Mouse (Mus musculus) G1E-ER4 (cell line): ENCODE measurements around the gene Tnfrsf21. TPM values are rescaled to one million over a fixed set of nuclear protein-coding genes. Genes with fewer than 3 reads are reported as not detected.

Experiments
- GATA1 ChIP-seq: IDR thresholded peaks from one replicate; pipeline ENCODE4 v1.8.0; 2012; ENCODE audit warnings: low read length, inconsistent platforms
- polyA plus RNA-seq: library from polyadenylated mRNA; stranded (reverse); fragments of >175 nt; gene quantifications from 2 replicates; pipeline ENCODE4 v1.2.3, GENCODE M21; 2012

Gene Tnfrsf21
- polyA plus RNA-seq, 1 experiment = not detected

- no peak for TF ChIP-seq GATA1
Measured at GRCm38 (mm10) chr17:43090948-43091724, 74.8 kb downstream of the Tnfrsf21 start.

- no peak for TF ChIP-seq GATA1
Measured at GRCm38 (mm10) chr17:43092280-43092995, 76.1 kb downstream of the Tnfrsf21 start.

DNA sequence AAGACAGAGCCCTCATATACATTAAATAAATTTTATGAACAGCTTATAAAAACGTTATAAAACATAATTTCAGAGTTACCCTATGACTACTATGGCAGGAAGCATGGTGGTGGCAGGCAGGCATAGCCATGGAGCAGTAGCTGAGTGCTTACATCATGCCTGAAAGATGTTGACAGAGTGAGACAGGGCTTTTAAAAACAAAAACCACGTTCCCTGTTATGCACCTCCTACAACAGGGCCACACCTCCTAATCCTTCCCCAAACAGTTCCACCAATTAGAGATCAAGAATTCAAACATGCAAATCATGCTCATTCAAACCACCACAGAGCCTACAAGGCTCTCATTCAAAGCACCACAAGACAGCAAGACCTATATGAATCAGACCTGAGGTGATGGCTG is 77.9 kb downstream of the Tnfrsf21 start:
- no peak for TF ChIP-seq GATA1

DNA sequence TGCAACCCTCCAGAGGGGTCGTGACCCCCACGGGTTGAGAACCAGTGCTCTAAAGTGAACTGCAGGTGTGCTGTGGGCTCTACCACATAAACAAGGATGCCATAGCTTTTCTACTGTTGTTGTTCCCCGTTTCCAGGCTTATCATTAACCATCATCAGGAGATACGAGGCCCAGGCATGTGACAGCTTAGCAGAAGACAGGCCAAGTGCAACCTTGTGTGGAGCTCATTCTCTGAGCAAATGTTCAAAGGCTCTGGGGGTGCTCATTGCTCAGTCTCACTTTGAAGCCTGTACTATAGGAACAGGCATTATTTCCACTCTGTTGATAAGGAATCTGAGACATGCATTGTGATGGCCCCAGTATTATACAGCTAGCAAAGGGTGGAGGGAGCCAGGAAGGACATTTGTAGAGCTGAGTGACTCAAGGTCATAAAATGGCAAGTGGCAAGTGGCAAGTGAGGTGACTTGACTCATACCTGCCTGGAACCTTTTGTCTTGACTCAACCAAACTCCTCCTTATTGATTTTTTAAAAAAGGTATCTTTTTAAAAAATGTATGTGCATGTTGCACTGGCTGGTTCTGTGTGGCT is 80.8 kb downstream of the Tnfrsf21 start:
- TF ChIP-seq GATA1 = no peak

- TF ChIP-seq GATA1 = no peak
Measured at GRCm38 (mm10) chr17:43106108-43106507, 89.8 kb downstream of the Tnfrsf21 start.

GRCm38 (mm10) chr17:43107338-43107737 is 91.0 kb downstream of the Tnfrsf21 start:
- no peak for TF ChIP-seq GATA1

GRCm38 (mm10) chr17:43109501-43109900 is 93.1 kb downstream of the Tnfrsf21 start:
- no peak for TF ChIP-seq GATA1

GRCm38 (mm10) chr17:43110168-43110885 is 94.0 kb downstream of the Tnfrsf21 start:
- no peak for TF ChIP-seq GATA1

DNA sequence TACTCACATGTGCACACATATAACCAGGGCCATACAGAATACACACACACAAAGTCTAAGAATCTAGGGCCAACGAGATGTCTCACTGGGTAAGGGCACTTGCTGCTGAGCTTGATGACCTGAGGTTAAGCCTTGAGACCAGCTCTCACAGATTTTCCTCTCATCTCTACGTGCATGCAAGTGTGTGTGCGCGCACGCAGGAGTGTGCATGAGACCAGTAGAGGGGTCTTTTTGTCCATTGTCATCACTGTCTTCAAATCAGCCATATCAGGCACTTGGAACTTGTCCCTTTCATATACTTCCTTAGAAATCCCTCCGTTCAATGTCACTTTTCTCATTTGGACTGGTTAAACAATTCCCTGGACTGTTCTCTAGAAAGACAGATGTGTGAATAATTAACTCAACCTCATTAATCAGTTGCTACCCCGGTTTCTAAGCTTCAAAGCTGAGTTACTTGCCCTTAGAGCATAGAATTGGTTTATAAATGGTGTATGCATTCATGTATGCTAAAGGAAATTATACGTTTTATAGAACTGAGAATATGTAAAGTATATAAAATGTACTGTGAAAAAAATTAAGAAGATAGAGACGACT is 97.1 kb downstream of the Tnfrsf21 start:
- no peak for TF ChIP-seq GATA1

GRCm38 (mm10) chr17:43114086-43114581 is 97.8 kb downstream of the Tnfrsf21 start:
- TF ChIP-seq GATA1 = no peak

DNA sequence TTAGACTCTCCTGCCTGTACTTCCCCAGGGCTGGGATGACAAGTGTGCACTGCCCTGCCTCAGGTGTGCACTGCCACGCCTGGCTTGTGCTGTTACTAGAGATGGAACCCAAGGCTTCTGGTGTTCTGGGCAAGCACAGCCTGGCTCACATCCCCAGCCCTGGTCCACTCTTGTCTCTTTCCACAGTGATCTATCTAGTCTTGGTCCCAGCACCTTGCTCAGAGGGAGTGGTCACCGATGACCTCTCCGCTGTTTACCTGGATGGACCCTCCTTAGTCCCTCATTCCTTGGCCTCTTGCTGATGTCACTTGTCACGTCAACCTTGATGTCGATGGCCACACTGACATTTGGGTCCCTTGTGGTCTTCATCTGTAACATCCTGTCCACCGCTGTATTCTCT is 98.6 kb downstream of the Tnfrsf21 start:
- no peak for TF ChIP-seq GATA1

GRCm38 (mm10) chr17:43116748-43117147 is 100.4 kb downstream of the Tnfrsf21 start:
- no peak for TF ChIP-seq GATA1

GRCm38 (mm10) chr17:43119446-43119845 is 103.1 kb downstream of the Tnfrsf21 start:
- no peak for TF ChIP-seq GATA1

GRCm38 (mm10) chr17:43121096-43121495 is 104.7 kb downstream of the Tnfrsf21 start:
- TF ChIP-seq GATA1 = no peak

GRCm38 (mm10) chr17:43128305-43128704 is 112.0 kb downstream of the Tnfrsf21 start:
- no peak for TF ChIP-seq GATA1

GRCm38 (mm10) chr17:43128908-43129533 is 112.7 kb downstream of the Tnfrsf21 start:
- TF ChIP-seq GATA1 = no peak
